Mouse (Mus musculus) mammary gland, adult 2 months (tissue): ENCODE measurements around the gene Hsf2bp. TPM values are rescaled to one million over a fixed set of nuclear protein-coding genes. Genes with fewer than 3 reads are reported as not detected.

ENCODE experiments used
- polyA plus RNA-seq: library from polyadenylated mRNA; depleted of rRNA; stranded (reverse); fragments of >200 nt; gene quantifications from 2 replicates; pipeline ENCODE4 v1.2.3, GENCODE M21; 2012; ENCODE audit warnings: low replicate concordance; rRNA removed

Gene Hsf2bp
- polyA plus RNA-seq, result 0.10 TPM in 1 of 2 replicates, not detected in the other

GRCm38 (mm10) chr17:32035609-32036508 lies at the start of gene Hsf2bp, which contains the start of gene Rrp1b:
TSS of gene Hsf2bp (minus strand) at chr17:32036349.
TSS of gene Rrp1b (plus strand) at chr17:32036100.

Other genes with a start within 250 kb of the Hsf2bp start
- gene Sik1, start 180.5 kb downstream of the Hsf2bp start, polyA plus RNA-seq, result 34.3 and 52.8 TPM in 2 replicates
- 9.9 and 13.9 TPM in 2 replicates for gene Rrp1b, start 249 bp downstream of the Hsf2bp start, polyA plus RNA-seq
- gene Notch3, start 130.5 kb upstream of the Hsf2bp start, polyA plus RNA-seq, result 55.4 and 108 TPM in 2 replicates
- gene Ephx3, start 153.2 kb upstream of the Hsf2bp start, polyA plus RNA-seq, result 2.5 and 5.4 TPM in 2 replicates
- 20.0 and 46.1 TPM in 2 replicates for gene Brd4, start 248.4 kb upstream of the Hsf2bp start, polyA plus RNA-seq